Mouse (Mus musculus) layer of hippocampus, postnatal 36 days (tissue): ENCODE results near the gene Plekhh2. TPM values are rescaled to one million over a fixed set of nuclear protein-coding genes. Genes with fewer than 3 reads are reported as not detected.

ENCODE experiments used
- DNase-seq, 2 experiments: peaks; one replicate each; pipeline ENCODE4 v3.0.0; 2022
- total RNA-seq, 2 experiments: library from RNA; stranded (reverse); gene quantifications; 2 replicates each; pipeline ENCODE4 v1.2.3; 2021

Plekhh2 gene
- total RNA-seq, 2 experiments from 2014 or later: 4.0 to 5.0 TPM

DNA sequence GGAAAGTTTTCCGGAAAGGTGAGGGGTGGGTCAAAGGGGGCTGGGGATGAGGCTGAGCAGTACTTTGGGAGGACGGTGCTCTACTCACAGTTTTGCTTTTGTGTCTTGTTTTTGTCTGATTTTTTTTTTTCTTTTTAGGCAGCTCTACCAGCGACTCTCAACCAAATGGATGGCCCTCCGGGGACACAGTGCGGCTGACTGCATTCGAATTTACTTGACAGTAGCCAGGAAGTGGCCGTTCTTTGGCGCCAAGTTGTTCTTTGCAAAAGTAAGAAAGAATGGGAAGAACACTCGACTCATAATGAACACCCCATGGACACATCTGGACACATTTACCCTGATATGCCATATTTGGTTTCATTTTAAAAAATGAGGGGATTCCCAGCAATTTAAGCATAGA, 99.8 kb downstream of the Plekhh2 start:
- DNase-seq: no peak

- DNase-seq: no peak
Observed at GRCm38 (mm10) chr17:84611971-84612370, 100.3 kb downstream of the Plekhh2 start.

DNA sequence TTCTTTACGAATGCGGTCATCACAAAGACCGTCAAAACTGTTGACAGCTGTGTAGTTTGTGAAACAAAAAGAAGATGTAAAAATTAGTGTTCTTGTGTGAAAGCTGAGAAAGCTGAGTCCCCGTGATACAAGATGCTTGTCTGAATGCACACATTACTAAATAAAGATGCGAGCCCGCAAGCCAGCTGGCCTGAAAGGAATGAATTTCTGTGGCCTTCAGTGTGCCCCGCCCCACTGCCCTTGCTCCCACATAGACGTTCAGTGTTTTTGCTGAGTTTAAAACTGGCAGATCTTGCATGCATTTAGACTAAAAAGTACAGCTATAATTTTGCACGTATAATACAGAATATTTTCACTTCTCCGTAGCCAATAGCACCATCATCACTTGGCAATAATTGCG, 104.1 kb downstream of the Plekhh2 start:
- no peak for DNase-seq

DNA sequence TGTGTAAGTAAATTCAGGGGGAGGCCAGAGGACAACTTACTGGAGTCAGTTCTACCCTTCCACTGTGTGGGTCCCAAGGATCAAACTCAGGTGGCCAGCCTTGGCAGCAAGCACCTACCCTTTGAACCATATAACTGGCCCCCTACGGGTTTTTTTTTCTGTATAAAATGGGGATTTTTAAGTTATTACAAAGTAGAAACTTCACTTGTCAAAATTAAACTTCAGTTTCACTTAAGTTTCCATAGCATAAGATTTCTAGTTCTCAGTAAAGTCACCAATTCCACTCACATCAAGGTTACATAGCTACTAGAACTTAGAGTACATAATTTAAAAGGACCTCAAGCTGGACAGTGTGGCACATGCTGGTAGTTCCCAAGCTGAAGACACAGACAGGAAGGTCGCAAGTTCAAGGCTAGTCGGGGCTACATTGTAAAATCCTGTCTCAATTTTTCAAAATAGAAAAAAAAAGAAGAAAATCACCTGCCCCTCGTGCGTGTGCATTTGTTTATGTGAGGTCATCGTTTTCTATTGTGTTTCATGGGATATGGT, 104.9 kb downstream of the Plekhh2 start:
- no peak for DNase-seq

DNA sequence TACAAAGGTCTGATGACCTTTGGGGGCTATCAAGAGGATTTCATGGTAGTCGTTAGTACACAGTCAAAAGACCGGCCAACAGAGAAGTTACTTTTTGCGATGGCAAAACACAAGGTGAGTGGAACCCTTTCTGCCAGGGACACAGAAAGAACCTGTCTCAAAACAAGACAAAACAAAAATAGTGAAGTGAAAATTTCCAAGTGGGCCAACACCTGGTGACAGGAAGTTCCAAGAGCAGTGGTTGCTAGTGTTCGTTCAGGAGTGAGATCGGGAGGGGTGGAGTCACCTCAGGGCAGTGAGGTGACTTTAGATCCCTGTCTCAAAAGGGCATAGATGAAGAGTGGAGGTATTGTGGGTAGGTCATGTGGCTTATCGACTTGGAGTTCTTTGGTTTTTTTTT, 106.3 kb downstream of the Plekhh2 start:
- DNase-seq: no peak

- DNase-seq: no peak
Observed at GRCm38 (mm10) chr17:84619112-84619511, 107.4 kb downstream of the Plekhh2 start.

DNA sequence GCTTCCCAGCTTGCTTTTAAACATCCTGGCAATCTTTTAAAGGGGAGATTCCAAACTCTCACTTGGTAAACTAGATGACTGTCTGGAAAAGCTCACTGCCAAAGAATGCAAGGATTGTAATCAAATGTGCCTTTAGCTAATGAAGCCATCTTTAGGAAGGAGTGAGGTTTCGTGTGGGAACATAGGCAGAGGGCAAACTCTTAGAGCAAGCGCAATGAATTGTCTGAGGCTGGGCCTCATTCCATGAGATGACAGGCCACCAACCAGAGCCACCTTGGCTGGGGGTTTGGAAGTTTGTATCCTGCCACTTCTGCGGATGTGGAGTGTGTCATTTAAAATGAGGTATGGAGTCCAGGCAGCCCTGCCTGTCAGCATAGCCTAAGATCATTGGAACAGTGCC, 108.4 kb downstream of the Plekhh2 start:
- no peak for DNase-seq

DNA sequence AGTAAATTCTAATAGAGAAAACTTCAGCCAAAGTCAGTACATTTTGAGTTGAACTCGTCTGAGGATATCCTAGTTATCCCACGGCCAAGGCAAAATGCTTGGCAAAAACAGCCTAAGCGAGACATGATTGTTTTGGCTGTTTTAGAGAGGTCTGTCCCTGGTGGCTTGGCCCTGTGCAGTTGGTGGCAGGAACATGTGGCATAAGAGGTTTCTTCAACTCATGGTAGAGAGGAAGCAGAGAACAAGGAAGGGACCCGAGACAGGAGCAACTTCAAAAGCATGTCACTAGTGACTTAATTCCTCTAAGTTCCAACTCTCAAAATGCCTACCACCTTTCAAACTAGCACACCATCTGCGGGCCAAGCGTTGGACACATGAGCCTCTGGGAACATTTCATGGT, 108.9 kb downstream of the Plekhh2 start:
- DNase-seq: no peak

- no peak for DNase-seq
Observed at GRCm38 (mm10) chr17:84621209-84621608, 109.5 kb downstream of the Plekhh2 start.

DNA sequence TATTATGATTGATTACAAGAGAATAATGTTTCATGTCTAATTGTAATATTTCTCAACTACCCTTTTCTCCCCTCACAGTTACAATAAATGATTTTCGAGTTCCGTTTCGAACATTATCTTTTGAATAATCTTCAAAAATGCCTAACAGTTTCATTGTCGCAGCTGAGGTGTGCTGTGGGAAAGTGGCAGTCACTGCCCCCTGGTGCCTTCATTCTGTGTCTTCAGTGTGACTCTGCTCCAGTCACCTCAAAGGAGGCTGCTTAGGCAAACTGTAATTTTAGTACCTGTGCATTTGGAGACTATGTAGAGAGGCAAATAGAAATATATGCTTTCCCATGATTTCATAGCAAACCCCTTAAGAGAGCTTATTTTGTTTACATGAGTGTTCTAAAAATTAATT, 110.3 kb downstream of the Plekhh2 start:
- no peak for DNase-seq

GRCm38 (mm10) chr17:84622873-84623272, 111.2 kb downstream of the Plekhh2 start:
- DNase-seq: no peak

DNA sequence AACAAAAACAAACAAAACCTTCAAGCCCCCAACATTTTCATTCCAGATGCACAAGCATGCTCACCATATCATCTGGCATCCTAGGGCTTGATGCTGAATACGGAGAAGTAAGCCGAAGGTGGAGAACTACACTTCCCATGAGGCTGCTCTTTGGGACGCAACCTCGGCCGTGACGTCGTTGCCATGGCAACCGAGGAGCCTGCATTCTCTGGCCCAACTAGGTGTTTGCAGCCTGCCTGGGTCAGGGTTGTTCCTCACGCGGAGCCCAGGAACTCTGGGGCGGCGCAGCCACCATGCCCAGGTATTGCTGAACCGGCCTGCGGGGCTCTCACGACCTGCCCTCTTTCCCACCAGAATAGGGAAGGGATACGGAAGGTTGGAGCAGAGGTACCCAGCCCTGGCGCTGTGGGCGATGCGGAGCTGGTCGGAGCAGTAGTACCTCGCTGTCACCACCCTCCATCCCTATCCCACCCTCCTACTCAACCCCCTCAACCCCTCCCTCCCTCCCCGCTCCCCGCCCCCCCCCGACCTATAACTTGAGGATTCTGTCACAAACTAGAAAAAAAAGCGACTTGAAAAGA, 114.7 kb downstream of the Plekhh2 start, which contains the start of gene Dync2li1:
Gene Dync2li1 (plus strand): TSS at position 221 of the 581 bp plus-strand sequence.
- DNase-seq: peak; percentile 81 to 86

- no peak for DNase-seq
Observed at GRCm38 (mm10) chr17:84626857-84627305, 115.2 kb downstream of the Plekhh2 start.

GRCm38 (mm10) chr17:84627721-84628120, 116.0 kb downstream of the Plekhh2 start:
- no peak for DNase-seq

- DNase-seq: no peak
Observed at GRCm38 (mm10) chr17:84628611-84629010, 116.9 kb downstream of the Plekhh2 start.

- DNase-seq: no peak
Observed at GRCm38 (mm10) chr17:84631836-84632235, 120.1 kb downstream of the Plekhh2 start.

GRCm38 (mm10) chr17:84633443-84633842, 121.7 kb downstream of the Plekhh2 start:
- no peak for DNase-seq

DNA sequence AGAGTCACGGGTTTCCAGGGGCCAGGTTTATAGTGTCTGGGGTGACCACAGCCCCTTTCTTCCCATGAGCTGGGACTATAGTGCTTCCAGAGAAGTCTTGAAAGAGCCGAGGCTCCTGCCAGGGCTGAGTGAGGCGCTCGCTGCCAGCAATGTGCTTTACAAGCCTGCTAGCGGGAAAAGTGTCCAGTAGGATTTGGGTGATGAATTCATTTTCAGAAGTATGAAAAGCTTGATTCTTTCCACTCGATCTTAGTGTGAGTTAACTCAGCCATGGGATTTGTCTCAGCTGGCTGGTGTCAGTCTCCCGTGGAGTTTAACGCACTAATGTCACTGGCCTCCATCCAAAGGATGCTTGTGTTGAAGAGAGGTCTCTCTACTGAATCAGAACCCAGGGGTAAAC, 124.6 kb downstream of the Plekhh2 start:
- no peak for DNase-seq

- no peak for DNase-seq
Observed at GRCm38 (mm10) chr17:84637971-84638370, 126.3 kb downstream of the Plekhh2 start.

GRCm38 (mm10) chr17:84639796-84640378, 128.2 kb downstream of the Plekhh2 start:
- DNase-seq: no peak

DNA sequence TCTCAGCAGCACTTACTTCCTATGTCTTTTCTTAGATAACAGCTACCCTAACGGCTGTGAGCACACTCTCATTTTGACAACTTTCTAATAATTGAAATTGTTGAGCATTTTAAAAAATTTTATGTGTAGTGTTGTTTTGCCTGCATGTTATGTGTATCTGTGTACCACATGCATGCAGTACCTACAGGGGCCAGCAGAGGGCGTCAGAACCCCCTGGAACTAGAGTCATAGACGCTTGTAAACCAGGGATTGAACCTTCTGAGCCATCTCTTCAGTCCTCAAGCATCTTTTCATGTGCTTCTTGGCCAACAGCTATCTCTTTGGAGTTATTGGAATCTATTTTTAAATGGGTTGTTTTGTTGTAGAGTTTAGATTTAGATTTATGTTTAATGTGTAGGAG, 130.2 kb downstream of the Plekhh2 start:
- DNase-seq: no peak

- DNase-seq: no peak
Observed at GRCm38 (mm10) chr17:84642324-84642723, 130.6 kb downstream of the Plekhh2 start.

- DNase-seq: no peak
Observed at GRCm38 (mm10) chr17:84644292-84645050, 132.8 kb downstream of the Plekhh2 start.
